Mouse (Mus musculus) lung, adult 18-20 months (tissue): Measurements from ENCODE around the gene Gm49321.
A peak's percentile ranks its signal among the peaks of the same experiment; 100 is the strongest.

Experiments
- DNase-seq, 2 experiments: peaks; one replicate each; pipeline ENCODE4 v3.0.0; 2022; ENCODE audit warnings: mixed read lengths in 2 of 2

The Gm49321 gene

GRCm38 (mm10) chr12:73949318-73950058, 12.0 kb downstream of the Gm49321 start:
- peak; percentile 19 to 49 for DNase-seq

- DNase-seq: peak; percentile 13 to 19
These were observed 15.4 kb downstream of the Gm49321 start for GRCm38 (mm10) chr12:73952879-73953278.

- no peak for DNase-seq
These were observed 16.1 kb downstream of the Gm49321 start for GRCm38 (mm10) chr12:73953420-73954186.

GRCm38 (mm10) chr12:73954785-73955184, 17.3 kb downstream of the Gm49321 start:
- no peak for DNase-seq

DNA sequence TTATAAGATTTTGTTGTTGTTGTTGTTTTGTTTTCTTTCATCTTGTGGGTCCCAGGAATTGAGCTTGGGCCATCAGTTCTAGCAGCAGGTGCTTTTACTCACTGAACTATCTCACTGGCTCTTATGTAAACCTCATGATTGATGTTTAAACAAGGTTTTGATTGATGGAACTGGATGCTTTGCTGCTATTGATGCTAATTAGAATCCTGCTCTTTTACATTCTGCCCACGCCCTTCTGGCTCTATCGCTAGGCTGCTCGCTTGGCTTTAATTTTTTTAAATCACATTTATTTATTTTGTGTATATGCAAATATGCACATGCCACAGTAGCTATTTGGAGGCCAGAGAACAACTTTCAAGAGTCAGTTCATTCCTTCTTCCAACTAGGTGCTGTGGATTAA, 20.2 kb downstream of the Gm49321 start:
- no peak for DNase-seq

GRCm38 (mm10) chr12:73958830-73959229, 21.4 kb downstream of the Gm49321 start:
- DNase-seq: no peak

- peak; percentile 96 to 97 for DNase-seq
These were observed 27.1 kb downstream of the Gm49321 start, which contains the start of gene Snapc1 for GRCm38 (mm10) chr12:73964291-73965281. TSS of gene Snapc1 (plus strand) at chr12:73964481.

DNA sequence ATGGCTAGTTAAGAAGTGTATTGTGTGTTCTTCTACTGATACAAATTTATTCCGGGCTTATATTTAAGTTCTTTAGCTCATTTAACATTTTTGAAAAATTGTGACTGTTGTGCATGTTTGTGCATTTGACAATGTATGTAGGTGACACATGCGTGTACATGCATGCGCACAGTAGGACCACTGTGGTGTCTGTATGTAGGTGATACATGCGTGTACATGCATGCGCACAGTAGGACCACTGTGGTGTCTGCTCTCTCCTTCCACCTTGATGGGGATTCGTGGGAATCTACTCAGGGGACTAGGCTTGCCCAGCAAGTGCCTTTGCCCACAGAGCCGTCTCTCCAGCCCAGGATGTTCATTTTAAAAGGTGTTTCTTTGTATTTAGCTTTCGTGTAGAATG, 31.7 kb downstream of the Gm49321 start:
- no peak for DNase-seq

GRCm38 (mm10) chr12:73974584-73974983, 37.1 kb downstream of the Gm49321 start:
- DNase-seq: no peak

- no peak for DNase-seq
These were observed 40.7 kb downstream of the Gm49321 start for GRCm38 (mm10) chr12:73978144-73978543.

DNA sequence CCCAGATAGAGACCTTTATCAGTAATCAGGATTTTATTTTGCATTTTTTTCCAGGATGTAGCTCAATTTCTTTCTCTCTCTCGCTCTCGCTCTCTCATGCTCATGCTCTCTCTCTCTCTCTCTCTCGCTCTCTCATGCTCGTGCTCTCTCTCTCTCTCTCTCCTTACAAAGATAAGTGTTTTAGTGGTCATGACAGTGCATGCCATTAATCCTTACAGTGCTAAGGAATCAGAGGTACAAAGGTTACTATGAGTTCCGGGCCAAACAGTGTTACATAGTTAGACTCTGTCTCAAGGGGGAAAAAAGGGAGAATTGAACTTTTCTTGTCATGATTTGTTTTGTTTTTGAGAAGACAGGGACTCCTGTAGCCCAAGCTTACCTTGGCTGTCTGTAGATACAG, 42.2 kb downstream of the Gm49321 start:
- no peak for DNase-seq

DNA sequence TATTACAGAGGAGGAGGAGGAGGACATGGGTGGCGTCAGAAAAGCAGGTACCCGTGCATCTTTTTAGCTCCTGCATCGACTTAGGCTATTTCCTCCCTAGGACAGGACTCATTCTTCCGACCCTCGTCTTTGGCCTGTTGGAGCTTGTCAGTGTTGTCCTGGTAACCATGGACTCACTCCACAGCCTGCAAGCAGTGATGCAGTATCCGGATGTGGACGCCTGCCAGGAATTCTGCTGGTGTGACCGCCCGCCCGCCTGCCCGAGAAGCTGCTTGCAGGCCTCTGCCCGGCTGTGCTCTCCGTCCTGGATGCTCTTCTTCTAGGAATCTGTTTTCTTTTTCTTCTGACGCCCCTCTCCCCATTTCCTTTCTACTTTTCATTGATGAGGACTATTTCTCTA, 45.1 kb downstream of the Gm49321 start:
- DNase-seq: peak; percentile 8 to 20

DNA sequence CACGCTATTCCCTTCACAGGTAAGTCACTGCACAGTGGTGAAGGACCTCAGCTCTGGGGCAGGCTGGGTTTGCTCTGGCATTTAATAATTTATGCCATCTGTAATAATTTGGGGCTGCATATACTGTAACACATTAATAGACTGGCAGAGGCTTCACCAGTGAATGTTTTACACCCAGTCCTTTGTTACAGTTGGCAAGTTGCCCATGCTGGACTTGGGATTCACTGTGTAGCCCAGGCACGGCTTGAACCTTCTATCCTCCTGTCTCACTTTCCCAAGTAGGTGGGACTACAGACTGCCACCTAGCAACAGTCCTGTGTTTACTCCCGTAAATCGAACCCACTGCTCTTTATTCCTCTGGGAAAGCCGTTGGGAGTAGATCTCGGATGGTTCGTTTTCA, 48.8 kb downstream of the Gm49321 start:
- no peak for DNase-seq

DNA sequence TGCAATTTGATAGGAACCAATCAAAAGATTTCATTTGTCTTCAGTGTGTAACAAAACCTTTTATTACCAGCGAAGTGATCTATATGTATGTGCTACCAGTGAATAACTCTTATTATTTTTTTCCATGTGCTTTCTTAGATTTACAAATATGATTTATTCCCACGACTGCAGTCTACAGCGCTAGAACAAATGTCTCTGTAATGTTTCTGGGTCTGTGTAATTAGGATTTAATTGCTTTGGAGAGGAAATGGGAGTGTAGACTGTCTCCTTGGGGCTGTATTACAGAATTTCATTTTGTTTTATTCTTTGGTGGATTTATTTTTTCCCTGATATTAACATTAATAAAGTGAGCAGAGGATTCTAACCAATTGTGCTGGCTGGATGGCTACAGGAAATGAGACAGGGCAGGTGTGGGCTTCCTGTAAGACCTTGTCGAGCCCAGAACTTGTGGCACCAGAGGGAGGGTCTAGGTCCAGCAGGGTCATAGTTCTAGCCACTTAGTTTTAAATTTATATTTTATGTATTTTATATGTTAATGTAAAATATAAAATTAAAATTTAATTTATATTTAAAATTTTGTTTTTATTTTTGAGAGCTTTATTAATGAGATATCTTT, 51.0 kb downstream of the Gm49321 start:
- no peak for DNase-seq

GRCm38 (mm10) chr12:73989594-73989993, 52.1 kb downstream of the Gm49321 start:
- DNase-seq: peak; percentile 24 to 25

GRCm38 (mm10) chr12:73996906-73997296, 59.4 kb downstream of the Gm49321 start:
- no peak for DNase-seq

DNA sequence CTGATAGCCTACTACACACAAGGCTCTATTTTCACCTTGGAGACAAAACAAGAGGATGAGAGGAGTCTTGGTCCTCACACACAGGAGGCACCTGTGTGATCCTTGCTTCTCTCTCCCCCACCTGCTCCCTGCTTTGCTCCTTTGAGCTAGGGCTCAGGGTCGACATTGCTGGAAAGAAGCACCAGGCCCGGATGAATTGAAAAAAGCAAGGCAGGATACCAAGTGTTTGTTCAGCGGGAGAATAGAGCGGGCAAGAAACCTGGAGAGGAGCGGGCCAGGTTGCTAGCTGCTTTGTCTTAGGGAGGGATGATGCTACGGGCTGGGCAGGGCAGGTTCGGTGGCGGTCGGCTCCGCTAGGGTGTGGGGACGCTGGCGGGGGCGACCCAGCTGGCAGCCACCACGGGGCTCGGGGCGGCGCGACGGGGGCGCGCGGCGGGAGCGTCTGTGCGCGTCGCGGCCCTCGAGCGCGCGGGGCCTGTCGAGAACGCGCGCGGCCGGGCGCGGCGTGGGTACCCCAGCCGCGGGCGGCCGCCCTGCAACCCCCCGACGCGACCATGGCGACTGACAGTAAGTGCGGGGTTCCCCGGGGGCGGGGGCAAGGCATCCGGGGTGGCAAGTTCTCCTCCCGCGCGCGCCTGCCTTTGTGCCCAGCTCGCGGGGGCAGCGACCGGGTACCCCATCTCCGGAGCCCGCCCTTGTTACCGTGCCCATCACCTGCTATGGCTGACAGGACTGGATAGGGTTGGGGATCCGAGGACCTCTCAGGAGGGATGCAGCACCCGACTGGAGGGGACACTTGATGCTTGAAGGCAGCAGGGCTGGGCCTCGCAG, 60.1 kb downstream of the Gm49321 start, which contains the start of gene Syt16:
Gene Syt16, plus strand, starts transcription at position 365 of the 831 bp plus-strand sequence.
- DNase-seq: no peak

DNA sequence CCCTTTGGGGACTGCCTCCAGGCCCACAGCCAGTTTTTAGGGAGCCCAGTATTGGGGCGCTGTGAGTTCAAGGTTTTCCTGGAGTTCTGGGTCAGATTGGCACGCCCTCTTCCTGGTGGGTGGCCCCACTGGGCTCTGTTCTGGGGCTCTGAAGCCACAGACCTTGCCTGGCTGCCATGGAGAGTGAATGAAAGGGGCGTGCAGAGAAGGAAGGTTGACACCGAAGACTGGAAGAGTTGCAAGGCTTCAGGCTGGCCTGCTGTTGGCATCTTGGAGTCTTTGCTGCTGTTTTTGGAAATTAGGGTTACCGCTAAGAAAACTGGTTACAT, 60.6 kb downstream of the Gm49321 start:
- DNase-seq: no peak

DNA sequence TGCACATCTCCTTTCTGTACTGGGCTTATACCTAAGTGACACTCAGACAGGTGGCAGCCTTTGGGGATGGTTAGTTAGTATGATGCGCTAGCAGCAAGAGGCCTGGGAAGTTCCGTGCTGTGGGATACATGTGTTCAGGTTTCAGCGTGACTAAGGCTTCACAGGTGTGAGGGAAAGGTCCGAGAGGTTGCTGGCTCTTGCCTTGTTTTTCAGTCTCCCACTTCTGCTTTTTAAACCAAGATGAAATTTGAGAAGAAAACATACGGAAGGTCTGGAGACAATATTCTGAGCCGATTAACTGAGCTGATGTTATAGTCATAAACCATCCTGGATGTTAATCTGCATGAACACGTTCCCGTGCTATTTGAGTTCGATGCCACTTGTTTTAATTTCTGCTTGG, 65.0 kb downstream of the Gm49321 start:
- no peak for DNase-seq

- peak in 1 of 2 experiments; percentile 11 for DNase-seq
These were observed 72.0 kb downstream of the Gm49321 start for GRCm38 (mm10) chr12:74009448-74009911.

DNA sequence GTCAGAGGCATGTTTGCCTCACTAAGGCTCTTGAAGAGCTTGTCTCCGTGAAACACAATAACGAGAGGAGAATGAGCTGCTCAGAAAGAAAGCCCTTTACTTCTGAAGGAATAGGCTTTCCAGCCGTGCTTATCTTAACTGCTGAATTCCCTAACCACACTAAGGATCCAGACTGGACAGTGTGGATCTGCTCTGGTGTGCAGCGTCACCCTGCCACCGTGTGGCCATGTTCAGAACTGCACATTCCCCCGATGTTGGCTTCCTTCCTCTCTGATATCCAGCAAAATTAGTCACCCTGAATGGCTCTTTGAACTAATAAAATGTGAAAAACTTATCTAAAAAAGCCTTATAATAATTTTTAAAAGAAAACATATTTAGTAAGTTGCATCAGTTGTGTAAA, 76.3 kb downstream of the Gm49321 start:
- DNase-seq: peak; percentile 62 to 68
